Mouse (Mus musculus): ENCODE results near the gene Gm42688. TPM values are rescaled to one million over a fixed set of nuclear protein-coding genes. Genes with fewer than 3 reads are reported as not detected.

Gene Gm42688
- total RNA-seq, 2 experiments from 2014 or later, result 5.0 to 5.4 TPM

DNA sequence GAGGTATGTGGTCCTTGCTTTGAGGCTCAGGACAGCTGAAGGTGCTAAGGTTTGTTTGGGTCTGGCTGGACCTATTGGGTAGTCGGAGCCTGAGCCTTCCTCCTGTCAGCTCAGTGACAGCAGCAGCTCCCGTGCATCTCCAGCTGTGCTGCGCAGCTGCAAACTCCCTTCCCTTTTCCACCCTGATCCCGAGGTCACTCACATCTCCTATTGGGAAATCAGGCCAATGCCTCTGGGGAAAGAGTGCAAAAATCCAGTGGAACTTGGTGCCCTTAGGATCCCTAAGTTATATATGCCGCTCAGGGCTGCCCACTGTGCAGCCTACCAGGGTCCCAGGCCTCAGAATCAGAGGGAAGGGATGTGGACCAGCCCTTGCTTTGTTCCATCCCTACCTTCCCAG is 17.9 kb upstream of the Gm42688 start:
- no peak for DNase-seq (ENCODE audit: low spot score in 2 of 2)

DNA sequence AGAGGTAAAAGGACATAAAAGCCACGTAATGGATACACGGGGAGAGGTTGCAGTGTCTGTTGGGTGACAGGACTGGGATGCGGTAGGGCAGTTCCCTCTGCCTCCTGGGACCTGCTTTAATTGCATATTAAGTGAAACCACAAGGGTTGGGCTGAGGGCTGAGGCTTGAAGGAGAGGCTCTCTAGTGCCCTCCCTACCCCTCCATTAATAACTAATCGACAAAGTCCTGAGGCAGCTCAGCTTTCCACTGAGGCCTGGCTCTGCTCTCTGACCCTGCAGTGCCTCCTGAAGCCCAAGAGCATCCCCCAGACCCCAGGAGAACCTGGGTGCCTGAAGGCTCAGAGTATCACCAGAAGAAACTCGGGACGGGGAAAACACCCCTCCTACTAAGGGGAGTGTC is 16.9 kb upstream of the Gm42688 start:
- no peak for DNase-seq (ENCODE audit: low spot score in 2 of 2)

DNA sequence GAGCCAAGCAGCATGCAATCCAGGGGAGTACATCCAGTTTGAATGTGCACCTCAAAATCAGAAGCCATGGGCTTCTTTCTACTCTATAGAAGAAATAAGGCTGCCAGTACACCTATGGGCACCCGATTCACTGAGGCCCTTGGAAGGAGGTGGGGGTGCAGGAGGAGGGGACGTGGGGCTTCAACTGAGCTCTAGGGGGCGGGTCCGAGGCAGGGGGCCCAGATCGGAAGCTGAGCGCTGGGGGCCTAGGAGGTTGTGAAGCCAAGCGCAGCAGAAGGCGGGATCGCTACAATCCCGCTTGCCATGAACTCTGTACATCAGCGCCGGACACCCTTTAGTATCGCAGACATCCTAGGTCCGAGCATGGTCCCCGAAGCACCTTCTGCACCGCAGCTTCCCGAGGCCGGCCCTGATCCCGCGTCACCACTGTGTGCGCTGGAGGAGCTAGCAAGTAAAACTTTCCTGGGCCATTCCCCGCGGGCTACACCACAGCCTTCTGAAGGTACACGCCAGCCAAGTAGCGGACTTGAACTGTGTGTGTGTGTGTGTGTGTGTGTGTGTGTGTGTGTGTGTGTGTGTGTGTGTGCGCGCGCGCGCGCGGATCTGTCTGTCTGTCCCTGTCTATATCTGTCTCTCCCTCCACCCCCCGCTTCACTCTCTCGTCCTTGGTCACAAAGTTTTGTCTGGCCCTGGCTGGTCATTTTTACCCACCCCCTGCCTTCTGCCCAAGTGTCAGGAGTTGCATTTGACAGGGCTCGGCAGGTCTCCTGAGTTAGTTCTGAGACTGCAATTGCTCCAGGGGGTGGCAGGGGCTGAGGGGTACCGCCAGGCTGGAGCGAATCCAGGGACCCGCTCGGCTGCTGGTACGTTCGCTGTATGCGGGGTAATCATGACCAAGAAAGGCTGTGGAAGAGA is 15.0 kb upstream of the Gm42688 start, which contains the start of gene Lbx2:
Gene Lbx2 (plus strand): TSS at position 247 of the 915 bp plus-strand sequence.
- DNase-seq (ENCODE audit: low spot score in 2 of 2), result no peak

DNA sequence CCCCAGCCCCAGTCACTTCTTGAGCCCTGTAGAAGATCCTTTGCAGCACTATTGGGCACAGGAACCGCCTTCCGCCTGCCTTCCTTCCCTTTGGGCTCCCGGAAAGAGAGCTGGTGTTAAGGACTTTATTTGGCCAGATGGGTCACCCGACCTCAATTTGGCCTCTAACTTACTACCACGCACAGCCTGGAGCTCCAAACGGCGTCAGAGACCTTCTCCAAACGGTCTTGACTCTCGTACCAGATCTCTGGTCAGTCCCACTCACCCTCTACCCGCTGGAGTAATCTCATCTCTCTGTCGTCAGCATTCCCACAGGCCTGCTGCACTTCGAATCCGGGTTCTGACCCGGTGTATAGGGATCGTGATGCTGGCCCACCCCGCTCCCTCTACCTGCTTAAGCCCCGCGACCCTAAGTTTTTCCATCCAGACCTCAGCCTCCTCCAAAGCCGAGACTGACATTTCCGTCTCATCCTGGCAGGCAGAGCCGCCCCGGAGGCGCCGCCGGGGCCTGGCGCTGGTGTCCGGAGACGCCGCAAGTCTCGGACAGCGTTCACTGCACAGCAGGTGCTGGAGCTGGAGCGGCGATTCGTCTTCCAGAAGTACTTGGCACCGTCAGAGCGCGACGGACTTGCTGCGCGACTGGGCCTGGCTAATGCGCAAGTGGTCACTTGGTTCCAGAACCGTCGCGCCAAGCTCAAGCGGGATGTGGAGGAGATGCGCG is 14.1 kb upstream of the Gm42688 start:
- DNase-seq (ENCODE audit: low spot score in 2 of 2), result no peak

DNA sequence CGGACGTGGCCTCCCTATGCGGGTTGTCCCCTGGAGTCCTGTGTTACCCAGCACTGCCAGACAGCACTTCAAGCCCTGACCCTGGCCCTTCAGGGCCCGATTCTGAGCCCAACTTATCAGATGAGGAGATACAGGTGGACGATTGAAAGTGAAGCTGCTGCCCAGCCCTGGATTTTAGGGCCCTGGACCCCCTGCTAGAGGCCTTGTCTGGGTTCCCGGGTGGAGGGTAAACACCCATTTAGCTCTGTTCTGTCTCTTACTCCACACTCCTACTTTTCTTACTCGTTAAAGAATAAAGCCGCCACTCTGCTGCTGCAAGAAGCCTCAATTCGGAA is 13.5 kb upstream of the Gm42688 start:
- DNase-seq (ENCODE audit: low spot score in 2 of 2), result no peak

DNA sequence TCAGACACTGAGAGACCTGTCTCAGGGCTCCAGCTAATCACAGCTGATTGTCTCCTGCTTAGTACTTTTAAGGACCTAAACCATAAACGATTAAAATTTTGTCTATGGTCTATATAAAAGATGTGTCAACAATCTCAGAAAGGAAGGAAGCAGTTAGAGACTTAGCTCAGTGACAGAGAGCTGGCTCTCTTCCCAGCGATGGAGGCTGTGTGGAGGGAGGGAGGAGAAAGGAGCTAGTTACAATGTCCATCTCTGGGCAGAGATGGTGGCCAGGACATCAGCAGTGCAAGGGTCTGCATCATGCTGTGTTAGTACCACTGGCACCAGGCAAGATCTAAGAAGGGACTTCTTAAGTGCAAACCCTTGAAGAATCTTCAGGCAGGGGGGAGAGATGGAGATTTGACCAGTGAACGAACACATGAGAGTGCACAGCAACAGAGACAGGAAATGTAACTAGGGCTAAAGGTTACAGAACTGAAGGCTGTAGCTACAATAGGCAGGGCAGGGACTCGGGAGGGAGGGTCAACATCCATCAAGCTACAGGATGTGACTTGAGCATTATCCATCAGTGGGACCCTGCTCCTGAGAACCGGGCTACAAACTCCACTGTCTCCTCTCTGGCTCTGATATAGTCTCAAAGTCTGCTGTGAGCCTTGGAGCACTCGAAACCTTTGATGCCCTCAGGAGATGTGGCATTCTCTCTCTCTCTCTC is 8.8 kb upstream of the Gm42688 start:
- DNase-seq (ENCODE audit: low spot score in 2 of 2), result no peak

DNA sequence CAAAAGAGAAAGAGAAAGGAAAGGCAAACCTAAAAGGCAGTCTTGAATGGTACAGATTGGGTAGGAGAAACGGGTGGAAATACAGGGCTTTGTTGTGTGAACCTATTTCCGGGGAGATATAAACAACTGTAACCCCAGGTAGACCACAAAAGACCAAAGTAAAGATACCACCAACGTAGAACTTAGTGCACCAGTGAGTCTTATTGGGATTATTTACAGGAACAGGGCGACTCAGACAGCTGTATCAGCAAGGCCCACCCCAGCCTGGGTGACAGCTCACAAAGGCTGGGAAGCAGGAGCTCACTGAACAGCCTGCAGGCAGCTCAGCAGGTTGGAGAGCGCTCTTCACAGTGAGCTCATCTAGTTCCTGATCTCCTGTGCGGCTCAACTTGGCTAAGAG is 5.4 kb upstream of the Gm42688 start:
- no peak for DNase-seq (ENCODE audit: low spot score in 2 of 2)

DNA sequence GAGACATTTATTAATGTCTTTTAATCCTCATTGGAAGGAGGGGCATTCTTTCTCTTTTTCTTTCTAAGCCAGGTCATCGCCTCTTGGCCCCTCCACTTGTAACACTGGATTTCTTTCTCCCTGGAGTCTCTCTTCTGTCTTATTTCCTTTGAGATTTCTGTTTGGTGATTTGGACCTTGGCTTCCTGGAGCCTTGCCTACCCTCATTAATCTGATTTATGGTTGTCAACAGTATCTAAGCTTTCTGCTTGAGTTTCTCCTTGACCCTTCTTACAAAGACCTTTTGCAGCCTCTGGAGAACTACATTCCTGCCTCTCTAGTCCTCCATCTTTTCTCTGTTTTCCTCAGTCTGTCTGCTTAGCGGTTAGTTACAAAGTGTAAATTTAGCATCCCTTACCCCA is 3.0 kb upstream of the Gm42688 start:
- DNase-seq (ENCODE audit: low spot score in 2 of 2), result no peak

DNA sequence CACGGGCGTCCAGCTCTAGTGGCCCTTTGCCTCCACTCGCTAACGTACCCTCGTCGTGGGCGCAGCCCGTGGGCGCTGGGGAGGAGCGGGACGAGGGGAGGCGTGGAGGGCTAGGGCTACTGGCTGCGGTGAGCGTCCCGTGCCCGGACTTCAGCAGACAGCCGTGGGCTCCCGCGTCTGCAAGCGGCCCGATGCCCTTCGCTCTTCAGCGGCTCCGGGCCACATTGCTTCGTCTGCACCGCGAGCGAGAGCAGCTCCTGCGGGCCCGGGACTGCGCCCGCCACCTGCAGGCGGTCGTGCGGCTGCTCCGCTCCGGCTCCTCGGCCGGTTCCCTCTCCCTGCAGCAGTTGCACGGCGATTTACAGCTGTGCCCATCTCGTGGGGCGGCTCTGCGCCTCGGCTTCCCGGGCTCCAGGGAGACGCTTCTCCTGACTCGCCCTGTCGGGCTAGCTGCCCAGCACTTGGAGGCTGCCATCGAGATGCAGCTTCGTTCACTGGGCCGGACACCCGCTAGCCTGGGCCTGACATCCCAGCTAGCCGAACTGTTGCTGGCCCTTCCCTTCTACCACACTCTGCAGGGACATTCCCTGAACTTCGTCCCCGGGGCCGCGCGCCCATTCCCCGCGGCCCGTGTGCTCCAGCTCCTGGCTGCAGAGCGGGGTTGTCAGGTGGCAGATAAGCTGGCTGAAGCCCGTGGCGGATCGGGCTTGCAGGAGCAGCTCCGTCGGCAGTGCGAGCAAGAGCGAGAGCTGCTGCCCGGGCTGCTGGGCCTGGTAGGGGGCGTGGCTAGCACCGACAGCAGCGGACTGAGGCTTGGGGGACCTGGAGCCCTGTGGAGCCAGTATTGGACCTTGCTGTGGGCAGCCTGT is 505 bp downstream of the Gm42688 start:
- peak in 1 of 2 experiments; percentile 56 for DNase-seq (ENCODE audit: low spot score in 2 of 2)

DNA sequence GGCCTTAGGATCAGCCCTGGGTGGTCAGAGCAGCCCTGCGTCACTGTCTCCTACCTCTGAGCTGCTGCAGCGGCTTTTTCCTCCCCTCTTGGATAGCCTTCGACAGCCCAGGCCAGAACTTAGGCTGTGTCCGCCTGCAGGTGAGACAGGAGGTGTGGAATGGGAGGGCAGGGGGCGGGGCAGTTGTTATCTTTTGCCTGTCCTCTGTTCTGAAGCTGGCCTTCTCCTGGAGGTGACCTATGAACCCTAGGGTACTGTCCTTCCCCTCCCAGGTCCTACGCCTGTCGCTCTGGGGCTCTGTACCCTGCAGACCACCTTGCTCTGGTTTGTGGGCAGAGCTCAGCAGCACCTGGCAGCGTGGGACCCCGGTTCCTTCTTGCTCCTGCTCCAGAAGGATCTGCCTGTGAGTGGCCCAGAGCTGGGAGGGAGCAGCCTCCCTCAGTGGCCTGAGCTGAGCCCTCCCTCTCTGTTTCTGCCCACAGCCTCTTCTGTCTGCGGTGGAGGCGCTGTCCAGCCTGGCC is 1.8 kb downstream of the Gm42688 start:
- DNase-seq (ENCODE audit: low spot score in 2 of 2), result no peak

DNA sequence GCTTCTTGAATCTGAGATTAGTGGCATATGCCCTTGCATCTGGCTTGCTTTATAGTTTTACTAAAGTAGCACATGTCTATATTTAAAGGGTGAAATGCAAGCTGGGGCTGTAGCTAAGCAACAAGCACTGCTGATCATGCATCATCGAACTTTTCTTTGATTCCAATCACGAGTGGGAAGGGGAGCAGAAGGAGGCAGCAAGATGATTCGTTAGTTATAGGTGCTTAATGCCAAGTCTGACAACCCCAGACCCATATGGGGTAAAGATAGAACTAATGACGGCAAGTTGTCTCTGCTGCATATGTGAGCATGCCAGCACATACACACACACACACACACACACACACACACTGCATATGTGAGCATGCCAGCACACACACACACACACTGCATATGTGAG is 2.7 kb downstream of the Gm42688 start:
- no peak for DNase-seq (ENCODE audit: low spot score in 2 of 2)

DNA sequence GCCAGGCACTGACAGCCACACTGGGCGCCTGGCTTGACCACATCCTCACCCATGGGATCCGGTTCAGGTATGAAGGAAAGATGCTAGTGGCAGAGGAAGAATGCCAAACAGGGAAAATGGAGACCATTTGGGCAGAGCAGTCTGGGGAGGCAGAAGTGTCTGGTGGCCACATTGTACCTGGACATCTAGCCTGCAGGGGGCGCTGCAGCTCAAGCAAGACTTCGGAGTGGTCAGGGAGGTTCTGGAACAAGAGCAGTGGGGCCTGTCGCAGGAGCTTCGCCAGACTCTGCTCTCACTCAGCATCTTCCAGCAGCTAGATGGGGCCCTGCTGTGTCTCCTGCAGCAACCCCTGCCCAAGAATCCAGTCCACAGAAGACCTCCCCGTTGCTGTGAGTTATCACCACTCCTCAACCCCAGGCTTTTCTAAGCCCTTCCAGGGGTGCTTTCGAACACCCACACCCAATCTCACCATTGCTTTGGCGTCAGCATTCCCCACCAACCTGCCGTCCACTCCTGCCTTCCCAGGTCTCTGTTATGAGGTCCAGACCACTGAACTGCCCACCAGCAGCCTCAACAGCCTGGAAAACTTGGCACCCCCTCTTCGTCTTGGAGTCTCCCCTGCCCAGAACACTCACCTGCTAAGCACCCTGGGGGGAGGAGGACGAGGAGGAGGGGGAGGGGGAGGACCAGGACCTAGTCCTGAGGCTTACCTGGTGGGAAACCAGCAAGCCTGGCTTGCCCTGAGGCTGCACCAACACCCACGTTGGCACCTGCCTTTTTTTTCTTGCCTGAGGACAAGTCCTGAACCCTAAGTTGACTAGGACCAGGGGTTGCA is 6.4 kb downstream of the Gm42688 start:
- DNase-seq (ENCODE audit: low spot score in 2 of 2), result peak; percentile 72 to 77

DNA sequence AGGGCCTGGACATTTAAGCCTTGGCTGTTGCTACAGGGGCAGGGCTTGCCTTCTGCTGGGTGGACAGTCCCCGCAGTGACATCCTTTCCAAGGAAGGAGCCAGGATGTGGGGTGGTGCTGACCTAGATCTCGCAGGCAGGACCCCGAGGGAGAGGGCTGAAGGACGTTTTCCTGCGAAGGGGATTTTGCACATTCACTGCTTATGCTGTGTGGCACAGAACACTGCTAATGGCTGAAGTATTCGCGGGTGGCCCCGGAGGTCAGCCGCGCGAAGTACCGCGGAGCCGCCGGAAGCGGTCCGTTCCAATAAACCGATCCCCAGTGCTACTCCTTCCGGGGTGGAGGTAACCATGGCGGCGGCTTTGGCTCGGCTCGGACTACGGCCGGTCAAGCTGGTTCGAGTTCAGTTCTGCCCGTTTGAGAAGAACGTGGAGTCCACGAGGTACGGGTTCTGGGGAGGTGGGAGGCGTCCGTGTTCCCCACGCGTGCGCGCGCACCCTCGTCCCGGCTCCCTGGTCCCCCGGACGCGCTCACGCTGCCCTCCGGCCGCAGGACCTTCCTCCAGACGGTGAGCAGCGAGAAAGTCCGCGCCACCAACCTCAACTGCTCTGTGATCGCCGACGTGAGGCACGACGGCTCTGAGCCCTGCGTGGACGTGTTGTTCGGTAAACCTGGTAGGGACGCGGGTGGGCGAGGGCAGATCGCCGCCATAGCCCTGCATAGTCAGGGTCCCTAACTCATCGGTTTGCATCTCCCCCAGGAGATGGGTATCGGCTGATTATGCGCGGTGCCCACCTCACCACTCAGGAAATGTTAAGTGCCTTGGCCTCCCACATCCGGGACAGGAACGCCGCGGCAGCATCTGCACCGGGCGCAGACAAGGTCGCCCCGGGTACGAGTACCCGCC is 7.6 kb downstream of the Gm42688 start, which contains the start of gene Mrpl53:
Gene Mrpl53 (plus strand): TSS at position 279 of the 907 bp plus-strand sequence.
- peak; percentile 79 to 81 for DNase-seq (ENCODE audit: low spot score in 2 of 2)

DNA sequence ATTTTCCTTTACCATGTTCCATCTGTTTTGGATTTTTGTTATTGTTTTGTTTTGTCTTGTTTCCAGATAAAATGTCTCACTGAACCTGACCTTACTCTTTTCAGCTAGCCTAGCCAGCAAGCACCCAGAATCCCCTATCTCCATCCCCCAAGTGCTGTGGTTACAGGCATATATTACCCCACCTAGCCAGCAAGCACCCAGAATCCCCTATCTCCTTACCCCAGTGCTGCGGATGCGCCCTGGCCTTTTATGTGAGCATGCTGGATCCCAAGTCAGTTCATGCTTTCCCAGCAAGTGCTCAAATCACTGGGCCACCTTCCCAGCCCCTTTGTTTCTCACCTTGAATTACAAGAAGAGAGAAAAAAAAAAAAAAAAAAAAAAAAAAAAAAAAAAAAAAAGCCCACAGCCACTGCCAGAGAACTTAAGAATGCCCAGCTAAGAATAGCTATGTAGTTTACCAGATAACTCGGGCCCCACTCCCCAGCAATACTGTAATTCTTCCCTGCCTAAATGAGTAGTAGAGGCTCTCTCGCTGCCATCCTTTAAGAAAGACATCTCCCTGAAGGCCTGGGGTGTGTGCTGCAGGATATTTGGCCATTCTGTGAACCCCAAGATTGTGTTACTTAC is 10.2 kb downstream of the Gm42688 start:
- no peak for DNase-seq (ENCODE audit: low spot score in 2 of 2)

DNA sequence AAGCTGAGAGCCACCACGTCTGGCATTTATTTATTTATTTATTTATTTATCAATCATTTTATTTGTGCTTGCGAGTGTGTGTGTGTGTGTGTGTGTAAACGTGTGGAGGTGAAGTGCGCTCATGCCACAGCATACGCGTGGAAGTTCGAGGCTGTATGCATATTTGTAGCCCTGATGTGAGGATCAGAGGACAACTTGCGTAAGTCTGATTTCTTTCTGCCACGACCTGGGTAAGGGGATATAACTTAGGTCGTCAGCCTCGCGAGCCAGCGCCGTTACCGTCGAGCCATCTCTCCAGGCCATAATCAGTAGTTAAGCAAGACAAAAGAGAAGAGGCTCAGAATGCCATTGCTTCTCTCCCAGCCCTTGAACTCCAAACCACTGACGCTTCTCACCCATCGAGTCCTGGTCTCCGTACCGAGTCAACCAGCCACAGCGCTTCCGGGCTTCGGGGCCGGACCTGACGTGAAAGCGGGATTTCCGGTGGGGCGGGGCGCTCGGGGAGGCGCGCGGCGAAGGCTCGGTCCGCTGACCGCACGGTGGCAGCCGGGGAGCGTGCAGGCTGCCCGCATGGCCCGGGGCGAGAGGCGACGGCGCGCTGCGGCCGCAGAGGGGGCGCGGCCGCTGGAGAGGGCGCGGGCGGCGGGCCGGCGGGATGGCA is 13.7 kb downstream of the Gm42688 start, which contains the start of gene Mogs:
Gene Mogs (plus strand): TSS at position 486 of the 661 bp plus-strand sequence.
- peak; percentile 95 for DNase-seq (ENCODE audit: low spot score in 2 of 2)

DNA sequence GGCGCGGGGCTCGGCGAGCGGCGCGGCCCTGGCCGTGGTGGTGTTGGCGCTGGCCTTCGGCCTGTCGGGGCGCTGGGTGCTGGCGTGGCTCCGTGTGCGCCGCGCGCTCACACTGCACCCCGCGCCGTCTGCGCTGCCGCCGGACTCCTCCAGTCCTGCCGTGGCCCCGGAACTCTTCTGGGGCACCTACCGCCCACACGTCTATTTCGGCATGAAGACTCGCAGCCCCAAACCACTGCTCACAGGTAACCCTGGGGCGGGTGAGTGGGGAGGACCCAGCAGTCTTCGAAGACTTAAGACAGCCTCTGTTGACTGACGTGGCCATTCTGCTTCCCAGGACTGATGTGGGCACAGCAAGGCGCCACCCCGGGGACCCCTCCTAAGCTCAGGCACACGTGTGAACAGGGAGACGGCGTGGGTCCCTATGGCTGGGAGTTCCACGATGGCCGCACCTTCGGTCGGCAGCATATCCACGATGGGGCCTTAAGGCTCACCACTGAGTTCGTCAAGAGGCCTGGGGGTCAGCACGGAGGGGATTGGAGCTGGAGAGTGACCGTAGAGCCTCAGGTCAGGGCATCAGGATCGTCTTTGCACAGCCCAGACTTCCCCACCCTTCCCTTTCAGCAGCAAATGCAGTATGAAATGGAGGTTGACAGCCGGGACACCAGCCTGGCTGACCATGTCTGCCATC is 14.4 kb downstream of the Gm42688 start:
- DNase-seq (ENCODE audit: low spot score in 2 of 2), result no peak
